Mouse (Mus musculus) cerebellum, adult 8-10 months (tissue): Measurements from ENCODE around the gene Prelid3b.

ENCODE experiments used
- DNase-seq: peaks from one replicate; pipeline ENCODE4 v3.0.0; 2022

Gene Prelid3b

DNA sequence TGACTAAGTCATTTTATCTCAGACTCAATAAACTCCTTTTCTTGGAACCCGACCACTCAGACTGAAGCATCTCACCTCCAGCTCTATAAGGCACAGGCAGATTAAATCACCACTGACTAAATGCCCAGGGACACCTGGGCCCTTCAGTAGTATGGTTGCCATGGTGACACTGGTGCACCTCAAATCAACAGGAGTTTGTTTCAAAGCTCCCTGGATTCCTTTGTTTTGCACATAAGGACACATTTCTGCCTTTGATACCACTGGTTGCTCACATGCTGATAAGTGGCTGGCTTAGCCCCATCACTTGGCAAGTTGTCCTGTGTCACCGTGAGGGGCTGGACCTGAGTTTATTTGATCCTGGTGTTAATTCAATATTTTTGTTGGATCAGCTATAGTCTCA is 13.5 kb downstream of the Prelid3b start:
- DNase-seq, result no peak

DNA sequence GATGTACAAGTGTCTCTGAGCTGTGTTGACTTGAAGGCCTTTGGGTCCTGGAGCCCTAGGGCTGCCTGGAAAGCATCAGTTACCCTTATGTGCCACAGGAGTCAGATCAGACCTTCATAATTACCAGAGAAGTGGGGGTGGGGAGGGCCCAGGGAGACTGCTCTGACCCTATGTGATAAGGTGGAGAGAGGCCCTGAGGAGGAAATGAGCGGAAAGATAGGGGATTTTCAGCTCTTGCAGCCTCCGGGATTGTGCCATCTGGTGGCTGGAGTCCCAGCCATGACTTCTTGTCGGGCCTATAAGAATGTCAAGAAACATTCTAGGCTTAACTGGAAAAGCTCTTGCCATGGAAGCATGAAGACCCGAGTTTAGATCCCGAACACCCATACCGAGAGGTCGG is 19.2 kb downstream of the Prelid3b start:
- DNase-seq, result no peak

DNA sequence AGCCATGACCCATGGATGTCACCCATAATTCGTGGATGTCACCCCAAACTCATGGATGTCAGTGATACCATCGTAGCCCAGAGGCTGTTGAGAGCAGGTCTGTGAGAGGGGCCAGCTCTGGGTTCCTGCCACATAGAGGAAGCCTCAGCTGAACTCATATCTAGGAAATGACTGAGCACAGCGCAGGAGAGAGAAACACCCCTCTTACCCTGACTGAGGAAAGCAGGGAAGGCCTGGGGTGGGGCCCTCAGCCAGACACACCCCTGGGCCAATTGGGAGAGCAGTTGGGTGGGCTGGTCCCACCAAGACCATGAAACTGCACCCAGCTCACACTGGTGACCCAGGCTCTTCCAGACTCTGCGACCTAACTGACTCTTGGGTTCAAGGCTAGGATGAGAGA is 22.5 kb downstream of the Prelid3b start, which contains the start of gene Tubb1:
Gene Tubb1 (plus strand): TSS at position 343 of the 400 bp plus-strand sequence.
- DNase-seq, result no peak

DNA sequence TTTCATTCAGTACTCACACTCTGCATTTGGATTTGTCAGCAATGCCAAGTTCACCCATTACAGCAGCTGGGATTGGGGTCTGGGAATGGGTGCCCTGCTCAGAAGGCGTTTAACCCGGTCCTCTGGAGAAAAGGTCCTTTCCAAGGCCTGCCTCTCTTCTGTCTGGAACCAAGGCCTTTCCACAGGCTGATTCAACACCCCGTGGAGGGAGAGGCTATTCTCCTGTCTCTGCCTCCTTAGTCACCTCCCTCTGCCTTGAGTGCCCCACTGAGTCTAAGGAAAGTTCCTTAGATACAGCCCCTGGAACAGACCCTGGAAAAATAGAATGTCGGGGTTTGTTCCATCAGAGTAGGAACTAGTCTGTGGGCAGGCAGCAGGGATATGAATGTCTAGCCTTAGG is 24.5 kb downstream of the Prelid3b start:
- DNase-seq, result no peak

DNA sequence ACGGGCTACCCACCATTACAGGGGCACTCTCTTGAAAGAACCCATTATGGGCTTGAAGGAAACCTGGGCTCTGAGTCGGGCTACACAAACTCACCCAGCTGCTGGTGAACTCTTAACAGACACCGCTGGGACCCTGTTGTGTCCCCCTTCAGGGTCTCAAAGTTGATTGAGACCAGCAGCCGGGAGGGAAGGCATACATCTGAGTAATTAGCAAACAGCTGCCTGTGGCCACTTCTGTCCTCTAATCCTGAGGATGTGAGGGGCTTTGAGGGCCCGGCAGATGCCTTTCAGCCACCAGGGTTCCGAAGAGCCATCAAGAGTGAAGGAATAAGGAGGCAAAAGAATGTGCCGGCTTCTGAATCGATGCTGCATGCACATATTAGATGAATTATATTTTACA is 26.0 kb downstream of the Prelid3b start:
- no peak for DNase-seq

DNA sequence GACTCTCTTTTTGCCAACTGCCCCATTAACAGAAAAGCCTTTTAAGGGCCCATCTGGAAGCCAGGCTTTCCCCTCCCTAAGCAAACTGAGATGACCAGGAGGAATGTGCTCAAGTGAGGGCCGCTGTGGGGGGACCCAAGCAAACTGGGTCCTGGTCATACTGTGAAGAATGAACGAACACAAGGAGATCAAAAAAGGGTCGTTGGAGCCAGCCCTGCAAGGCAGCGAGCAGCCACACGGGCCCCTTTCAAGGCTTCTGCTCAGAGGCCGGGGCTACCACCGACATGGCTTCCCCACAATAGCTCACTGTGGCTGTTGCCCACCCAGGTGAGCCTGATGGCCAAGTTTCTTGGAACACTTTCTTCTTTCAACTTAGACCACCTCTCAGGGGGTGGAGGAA is 26.4 kb downstream of the Prelid3b start:
- no peak for DNase-seq

DNA sequence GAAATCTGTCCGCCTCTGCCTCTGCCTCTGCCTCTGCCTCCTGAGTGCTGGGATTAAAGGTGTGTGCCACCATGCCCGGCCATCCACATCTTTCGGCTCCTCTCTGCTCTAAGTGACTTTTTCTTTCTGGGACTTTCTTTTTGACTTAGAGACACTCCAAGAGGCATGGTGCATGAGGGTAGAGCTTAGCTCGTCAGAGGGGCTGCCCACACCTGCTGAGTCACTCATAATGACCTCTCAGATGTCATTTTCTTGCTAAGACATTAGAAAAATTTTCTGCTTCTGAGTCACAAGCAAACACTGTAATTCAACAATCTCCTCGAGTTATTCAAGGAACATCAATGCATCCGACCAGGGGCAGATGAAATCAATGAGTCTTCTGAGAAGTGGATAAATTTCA is 27.9 kb downstream of the Prelid3b start:
- DNase-seq, result no peak

DNA sequence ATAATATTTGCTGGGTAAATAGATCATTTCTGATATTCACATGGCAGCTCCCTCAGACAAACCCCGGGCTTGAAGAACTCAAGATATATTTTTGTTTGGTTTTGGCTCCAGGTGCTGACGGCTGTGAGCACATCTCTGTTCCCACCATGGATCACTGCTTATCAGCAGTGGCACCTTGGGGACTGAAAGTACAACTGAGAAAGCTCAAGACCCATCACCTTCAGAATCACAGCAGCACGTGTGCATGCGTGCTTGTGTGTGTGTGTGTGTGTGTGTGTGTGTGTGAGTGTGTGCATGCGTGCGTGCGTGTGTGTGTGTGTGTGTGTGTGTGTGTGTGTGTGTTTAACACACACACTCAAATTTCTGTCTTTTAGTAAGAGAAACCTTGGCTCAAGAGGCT is 28.5 kb downstream of the Prelid3b start:
- DNase-seq, result no peak

DNA sequence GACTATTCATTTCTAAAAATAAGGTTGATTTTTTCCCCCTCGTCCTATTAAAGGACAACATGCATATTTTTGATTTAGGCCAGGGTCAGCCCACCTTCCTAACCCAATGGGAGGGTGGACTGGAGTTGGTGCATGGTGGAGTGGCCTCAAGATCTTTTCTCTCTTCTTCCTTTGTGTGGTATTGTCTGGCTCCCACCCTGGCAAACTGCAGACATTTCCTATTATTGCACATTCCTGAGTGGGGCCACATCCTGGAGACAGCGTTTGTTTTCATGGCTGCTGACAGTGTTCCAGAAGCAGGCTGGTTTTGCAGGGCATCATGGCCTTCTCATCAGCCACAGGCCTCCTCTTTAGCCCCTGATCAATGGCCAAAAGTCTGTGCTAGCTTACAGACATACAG is 29.8 kb downstream of the Prelid3b start:
- DNase-seq, result no peak

DNA sequence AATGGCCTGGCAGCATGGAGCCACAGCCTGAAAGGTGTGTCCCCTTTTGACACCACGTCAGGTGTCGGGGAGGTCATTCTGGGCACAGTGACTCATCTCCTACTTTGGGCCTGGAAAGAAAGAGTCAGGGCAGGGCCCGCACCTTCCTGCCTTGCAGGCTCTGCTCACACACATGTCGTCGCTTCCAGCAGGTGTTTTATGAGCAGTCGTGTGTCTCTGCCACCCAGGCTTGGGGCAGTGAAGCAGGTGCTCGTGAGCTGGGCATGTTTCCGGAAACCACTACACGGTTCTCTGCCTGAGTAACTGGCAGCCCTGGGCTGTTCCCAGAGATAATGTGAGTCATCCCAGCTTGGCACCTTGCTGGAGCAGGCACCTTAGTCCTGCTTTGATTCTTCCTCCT is 30.4 kb downstream of the Prelid3b start:
- no peak for DNase-seq

DNA sequence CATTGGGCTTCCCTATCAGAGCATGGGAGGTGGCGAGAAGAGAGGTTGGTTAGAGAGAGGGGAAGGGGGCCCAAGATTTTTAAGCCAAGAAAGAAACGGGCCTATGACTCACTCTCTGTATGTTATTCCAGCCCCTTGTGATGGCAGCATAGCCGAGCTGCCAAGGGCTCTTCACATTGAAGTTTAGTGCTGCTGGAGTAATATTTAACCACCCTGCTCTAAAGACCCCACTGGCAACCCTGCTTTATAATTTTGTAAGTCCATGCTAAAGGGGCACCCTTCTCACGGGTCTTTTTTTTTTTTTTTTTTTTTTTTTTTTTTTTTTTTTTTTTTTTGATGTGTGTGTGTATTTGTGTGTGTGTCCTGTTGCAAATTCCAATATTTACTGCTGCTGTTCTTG is 31.0 kb downstream of the Prelid3b start:
- DNase-seq, result no peak

DNA sequence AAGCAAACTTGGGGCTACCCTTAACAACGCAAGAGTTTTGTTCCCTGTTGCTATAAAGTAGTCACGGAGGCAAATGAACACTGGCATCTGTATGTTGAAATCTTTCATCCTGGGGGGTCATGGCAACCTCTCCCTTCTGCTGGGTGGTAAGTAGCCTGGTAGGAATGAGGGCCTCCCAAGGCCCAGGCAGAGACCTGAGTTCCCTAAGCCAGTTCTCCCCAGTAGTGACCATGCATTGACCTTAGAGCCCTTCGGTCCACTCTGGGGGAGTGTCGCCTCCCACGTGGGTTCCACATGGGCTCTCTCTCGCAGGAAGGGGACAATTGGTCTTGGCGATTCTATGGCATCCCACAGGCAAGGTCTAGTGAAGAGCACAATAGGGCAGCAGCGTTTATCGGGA is 32.9 kb downstream of the Prelid3b start:
- DNase-seq, result no peak

DNA sequence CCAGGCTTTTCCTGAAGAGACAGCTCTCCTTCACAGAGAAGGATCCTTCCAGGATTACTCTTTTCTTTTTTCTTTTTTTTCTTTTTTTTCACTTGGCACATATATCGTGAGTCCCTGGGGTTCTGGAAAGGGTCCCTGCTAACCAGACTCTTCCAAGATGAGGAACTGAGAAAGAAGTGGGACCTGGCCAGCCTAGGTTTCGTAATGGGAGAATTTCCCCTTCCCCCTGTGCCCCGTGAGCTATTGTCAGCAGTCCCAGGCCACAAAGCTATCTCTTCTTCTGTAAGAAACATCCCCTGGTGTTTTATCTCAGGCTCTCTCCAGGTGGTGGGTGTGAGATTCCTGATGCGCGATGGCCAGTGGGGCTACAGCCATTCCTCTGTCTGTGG is 33.4 kb downstream of the Prelid3b start:
- DNase-seq, result no peak

DNA sequence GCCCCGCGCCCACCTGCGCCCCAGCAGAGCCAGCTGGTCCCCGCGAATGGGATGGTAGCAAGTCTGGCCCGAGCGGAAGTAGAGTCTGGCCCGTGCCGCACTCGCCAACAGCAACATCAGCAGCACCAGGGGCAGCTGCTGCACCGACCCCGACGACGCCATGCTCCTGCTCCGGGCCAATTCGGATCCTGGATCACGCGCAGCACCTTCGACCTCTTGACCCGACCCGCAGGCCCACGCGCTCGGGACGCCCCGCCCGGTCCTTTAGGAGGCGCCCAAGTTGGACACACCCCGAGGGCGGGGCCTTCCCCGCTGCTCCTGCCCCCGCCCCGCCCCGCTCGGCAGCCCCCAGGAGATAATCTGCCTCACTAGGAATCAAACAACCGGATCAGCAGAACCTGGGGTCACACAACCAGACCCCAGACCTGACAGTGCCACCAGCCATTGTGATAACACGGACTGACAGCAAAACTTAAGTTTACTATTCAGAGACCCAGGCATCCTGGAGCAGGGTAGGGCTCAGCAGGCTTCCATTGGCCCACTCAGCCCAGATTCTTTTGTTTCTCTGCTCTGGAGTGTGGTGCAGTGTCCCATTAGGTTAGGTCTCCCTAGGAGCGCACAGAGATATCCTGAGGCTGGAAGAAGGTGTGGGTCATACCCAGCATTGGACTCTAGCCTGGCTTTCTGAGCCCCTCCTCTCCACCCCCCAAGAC is 34.0 kb downstream of the Prelid3b start, which contains the start of gene Ctsz:
Gene Ctsz (minus strand): TSS at position 303 of the 713 bp plus-strand sequence.
- peak; percentile 46 for DNase-seq

DNA sequence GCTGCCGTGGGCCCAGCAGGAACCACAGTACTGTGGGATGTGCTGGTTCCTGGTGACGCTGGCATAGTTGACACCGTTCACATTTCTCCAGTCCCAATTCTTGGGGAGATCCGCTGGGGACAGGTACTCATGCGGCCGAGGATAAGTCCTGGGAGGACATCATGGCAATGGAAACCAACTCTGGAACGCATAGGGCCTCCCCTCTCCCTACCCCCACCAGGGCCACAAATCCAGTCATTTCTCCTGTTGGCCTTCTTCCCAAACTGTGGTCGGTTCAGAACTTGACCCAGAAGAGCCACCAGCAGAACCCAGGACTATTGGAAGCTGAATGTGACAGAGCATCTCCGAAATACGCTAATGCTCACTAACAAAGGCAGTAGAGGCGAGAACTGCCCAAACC is 34.7 kb downstream of the Prelid3b start:
- DNase-seq, result peak; percentile 16

DNA sequence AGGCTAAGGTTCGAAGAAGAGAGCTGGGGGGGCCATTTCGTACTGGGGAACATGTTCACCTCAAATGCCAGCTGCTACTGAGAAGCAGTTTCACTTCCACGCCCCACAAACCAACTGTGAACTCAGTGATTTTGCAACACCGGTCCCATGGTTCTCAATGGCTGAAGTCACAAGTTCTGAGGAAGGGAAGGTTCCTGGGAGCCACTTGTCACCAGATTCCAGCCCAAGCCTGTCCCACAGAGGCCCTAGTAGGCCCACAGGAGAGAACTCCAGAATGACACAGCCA is 35.2 kb downstream of the Prelid3b start:
- no peak for DNase-seq

DNA sequence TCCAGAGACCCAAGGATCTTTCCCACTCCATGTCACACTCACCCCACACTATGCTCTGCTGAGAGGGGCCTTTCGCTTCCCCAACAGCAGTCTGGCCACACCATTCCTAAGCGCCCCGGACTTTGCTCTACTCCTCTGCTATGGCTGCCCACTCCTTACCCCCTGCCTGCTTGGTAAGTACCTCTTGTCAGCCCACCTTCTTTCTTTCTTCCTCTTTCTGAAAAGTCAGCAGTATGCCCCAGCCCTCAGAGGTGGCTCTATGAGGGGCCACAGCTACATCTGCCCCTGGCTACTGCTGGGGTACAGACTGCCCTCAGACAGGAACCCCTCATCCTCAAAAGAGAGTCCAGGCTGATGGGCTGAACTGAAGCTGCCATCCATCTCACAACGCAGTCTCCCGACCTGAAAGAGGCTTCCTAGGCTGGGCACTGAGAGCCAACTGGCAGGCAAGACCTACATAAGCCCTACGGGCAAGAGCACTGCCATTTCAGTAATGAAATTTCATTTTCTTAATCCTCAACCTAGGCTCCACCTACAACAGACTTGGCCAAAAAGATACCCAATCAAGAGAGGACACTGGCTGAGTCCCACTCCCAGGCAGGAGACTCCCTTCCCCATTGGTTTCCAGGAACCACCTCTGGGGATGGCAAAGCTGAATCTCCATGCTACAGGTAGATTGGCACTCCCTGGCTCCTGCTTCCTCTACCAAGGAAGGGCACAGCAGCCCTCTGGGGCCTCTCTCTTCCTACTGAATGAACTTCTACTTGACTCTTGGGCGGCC is 35.8 kb downstream of the Prelid3b start:
- no peak for DNase-seq

DNA sequence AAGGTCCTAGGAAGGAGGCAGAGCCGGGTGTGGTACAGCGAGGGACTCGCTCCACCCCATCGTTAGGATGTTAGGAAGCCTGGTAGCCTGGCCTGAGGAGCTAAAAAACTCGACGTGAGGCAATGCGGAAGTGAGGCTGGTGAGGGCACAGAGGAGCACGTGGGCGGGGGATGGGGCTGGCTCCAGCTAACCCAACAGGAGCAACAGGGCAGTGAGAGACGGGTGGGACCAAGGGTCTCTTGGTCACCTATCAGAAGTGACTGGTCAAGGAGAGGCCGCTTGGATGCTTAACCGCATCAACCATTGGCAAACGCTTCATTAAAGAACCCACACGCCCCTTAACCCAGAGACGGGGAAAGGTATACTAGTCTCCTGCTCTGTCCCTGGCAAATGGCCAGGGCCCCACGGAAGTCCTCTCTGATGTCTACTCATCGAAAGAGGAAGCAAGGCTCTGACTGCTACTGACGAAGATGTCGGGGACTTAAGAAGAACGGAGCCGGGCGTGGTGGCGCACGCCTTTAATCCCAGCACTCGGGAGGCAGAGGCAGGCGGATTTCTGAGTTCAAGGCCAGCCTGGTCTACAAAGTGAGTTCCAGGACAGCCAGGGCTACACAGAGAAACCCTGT is 36.7 kb downstream of the Prelid3b start:
- DNase-seq, result no peak

DNA sequence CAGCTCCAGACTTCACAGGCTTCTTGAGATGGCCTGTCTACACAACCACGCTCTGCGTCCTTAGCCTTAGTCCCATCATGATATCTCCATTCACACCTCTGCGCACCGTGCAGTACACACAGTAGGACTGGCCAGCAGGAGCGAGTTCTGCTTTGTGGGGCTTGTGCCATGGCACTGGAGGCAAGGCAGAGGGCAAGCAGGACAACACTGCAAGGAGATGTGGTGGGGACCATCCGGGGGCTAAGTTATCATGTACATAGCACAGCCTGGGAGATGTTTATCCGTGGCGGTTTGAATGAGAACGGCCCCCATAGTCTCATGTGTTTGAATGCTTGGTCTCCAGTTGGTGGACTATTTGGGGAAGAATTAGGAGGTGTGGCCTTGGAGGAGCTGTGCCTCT is 37.9 kb downstream of the Prelid3b start:
- no peak for DNase-seq

DNA sequence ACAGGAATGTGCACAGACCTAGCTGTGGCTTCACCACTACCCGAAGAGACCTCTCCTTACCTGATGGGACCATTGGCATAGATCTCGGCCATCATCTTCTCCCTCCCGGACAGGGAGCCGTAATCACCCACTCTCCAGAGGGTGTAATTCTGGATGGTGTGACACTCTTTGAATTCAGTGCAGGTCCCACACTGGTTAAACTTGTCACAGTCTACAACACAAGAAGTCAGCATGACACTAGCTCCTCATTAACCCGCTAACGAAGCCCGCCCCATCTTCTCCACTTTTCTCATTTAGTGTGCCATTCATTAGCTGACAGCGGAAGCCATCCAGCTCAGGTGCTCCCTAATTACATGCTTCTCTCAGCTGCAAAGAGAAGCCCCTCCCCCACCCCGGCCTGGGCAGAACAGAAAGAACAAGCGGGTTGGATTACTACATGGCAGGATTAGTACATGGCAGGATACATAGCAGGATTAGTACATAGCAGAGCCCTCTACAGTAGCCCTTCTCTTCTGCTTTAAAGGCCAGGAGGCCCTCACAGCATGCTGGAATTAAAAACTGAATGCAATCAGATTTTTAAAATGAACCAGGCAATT is 43.8 kb downstream of the Prelid3b start:
- no peak for DNase-seq

DNA sequence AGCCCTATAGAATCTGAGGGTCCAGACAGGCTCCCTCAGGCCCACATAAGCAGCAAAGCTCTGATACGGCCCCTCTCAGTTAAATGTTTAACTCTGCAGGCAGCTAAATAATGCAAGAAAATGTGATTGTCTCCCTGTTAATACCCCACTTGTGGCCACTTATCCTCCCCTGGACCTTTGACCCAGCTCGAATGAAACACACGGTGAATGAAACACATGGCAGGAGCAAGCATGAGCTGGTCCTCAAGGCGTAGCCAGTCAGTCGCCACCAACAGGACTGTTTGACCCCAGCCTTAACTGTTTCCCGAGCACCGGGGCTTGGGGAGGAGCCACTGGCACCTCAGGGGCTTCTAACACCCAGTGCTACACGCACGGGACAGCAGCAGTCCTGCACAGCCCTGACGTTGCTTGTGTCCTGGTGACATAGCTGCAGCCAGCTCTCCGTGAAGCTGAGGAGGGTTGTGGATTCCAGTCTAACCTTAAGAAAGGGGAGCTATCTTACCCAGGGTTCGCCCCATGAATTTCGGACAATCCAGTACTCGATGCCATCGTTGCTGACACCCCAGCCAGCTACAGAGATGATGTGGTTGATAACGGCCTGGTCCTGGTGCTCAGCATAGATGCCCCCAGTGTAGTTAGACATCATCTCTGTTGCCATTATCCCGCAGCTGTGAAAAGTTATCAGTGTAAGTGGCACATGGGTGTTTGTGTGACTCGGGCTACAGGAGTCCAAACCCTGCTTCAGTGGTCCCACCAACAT is 44.6 kb downstream of the Prelid3b start:
- DNase-seq, result no peak

DNA sequence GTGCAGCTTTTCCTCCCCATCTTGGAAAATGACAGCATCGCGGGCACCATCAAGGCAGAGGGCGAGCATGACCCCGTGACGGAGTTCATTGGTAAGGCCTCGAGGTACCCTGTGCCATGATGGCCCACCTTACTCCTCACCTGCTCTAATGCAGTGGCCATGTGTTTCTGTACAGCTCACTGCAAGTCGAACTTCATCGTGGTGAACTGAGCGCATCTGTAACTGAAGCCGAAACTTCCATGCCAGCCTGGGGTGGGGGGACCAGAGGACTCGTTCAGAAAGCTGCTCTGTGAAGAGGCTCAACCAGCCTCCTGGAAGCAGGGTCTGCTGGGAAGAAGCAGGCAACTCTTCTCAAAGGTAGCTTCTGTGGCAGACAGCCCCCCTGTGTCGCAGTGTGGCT is 46.0 kb downstream of the Prelid3b start:
- no peak for DNase-seq
